Mouse (Mus musculus) CH12.LX (cell line): ENCODE results near the gene Cdh4. TPM values are rescaled to one million over a fixed set of nuclear protein-coding genes. Genes with fewer than 3 reads are reported as not detected.

Experiments
- DNase-seq: peaks from one replicate; pipeline ENCODE4 v3.0.0-alpha.2; 2013; ENCODE audit errors: extremely low read depth
- H3K27ac ChIP-seq: 2 replicates; pipeline ENCODE4 v1.5.1; 2012; ENCODE audit warnings: low read depth, mild to moderate bottlenecking, control low read depth, moderate library complexity; ENCODE audit not compliant: insufficient read depth
- H3K27me3 ChIP-seq: replicated peaks from 2 replicates; pipeline ENCODE3; 2012; ENCODE audit warnings: inconsistent platforms
- H3K36me3 ChIP-seq, 2 experiments: replicated peaks in 1 of 2; 2 replicates each; pipeline versions ENCODE3 to v1.6.1; 2012; ENCODE audit warnings: inconsistent platforms in 1 of 2, low read length in 1 of 2, mild to moderate bottlenecking in 1 of 2, mixed read lengths in 1 of 2, moderate library complexity in 1 of 2; ENCODE audit not compliant: control insufficient read depth in 1 of 2, insufficient read depth in 1 of 2
- H3K4me1 ChIP-seq, 2 experiments: 2 replicates each; pipeline ENCODE4 v1.6.1; 2012; ENCODE audit warnings: inconsistent platforms in 1 of 2, moderate library complexity in 1 of 2; ENCODE audit not compliant: insufficient read depth in 2 of 2, control insufficient read depth in 1 of 2
- H3K4me2 ChIP-seq: 2 replicates; pipeline ENCODE4 v1.6.1; 2012; ENCODE audit warnings: low read depth, mild to moderate bottlenecking, control low read depth; ENCODE audit not compliant: poor library complexity, insufficient read depth, severe bottlenecking
- H3K4me3 ChIP-seq, 3 experiments: fragments of 150-350 bp in 1 of 3; sonication (generic) in 1 of 3; replicated peaks in 1 of 3; 2 replicates each; pipeline versions ENCODE3 to v1.5.1; 2011 to 2012; ENCODE audit warnings: low read depth in 2 of 3, low read length in 2 of 3, mild to moderate bottlenecking in 2 of 3, moderate library complexity in 2 of 3, control low read depth in 1 of 3, improper control_type of control experiment in 1 of 3, inconsistent platforms in 1 of 3, mixed read lengths in 1 of 3; ENCODE audit not compliant: poor library complexity in 1 of 3
- H3K79me2 ChIP-seq: replicated peaks from 2 replicates; pipeline ENCODE4 v1.6.1; 2012; ENCODE audit warnings: mild to moderate bottlenecking, moderate library complexity; ENCODE audit not compliant: control insufficient read depth, poor library complexity, insufficient read depth, severe bottlenecking; ENCODE audit errors: extremely low read depth
- H3K9ac ChIP-seq: 2 replicates; pipeline ENCODE4 v1.6.1; 2012; ENCODE audit warnings: low read depth, mild to moderate bottlenecking, control low read depth, moderate library complexity; ENCODE audit not compliant: insufficient read depth
- H3K9me3 ChIP-seq: replicated peaks from 2 replicates; pipeline ENCODE3; 2012; ENCODE audit warnings: low read length, inconsistent platforms, mixed read lengths
- BHLHE40 ChIP-seq: IDR thresholded peaks from 2 replicates; pipeline ENCODE4 v1.6.1; 2011; ENCODE audit warnings: mild to moderate bottlenecking, low read depth, low read length, improper control_type of control experiment
- CHD2 ChIP-seq: IDR thresholded peaks from 2 replicates; pipeline ENCODE4 v1.6.1; 2011; ENCODE audit warnings: low read length, improper control_type of control experiment
- CTCF ChIP-seq, 2 experiments: IDR thresholded peaks in 1 of 2; conservative IDR thresholded peaks in 1 of 2; 2 replicates each; pipeline ENCODE4 v1.5.1; 2011 to 2012; ENCODE audit warnings: low read depth in 2 of 2, low read length in 2 of 2, improper control_type of control experiment in 1 of 2, inconsistent platforms in 1 of 2, mild to moderate bottlenecking in 1 of 2, moderate library complexity in 1 of 2
- E2F4 ChIP-seq: IDR thresholded peaks from 2 replicates; pipeline ENCODE4 v1.6.1; 2011; ENCODE audit warnings: low read depth, low read length, improper control_type of control experiment; ENCODE audit not compliant: insufficient replicate concordance
- GABPA ChIP-seq: IDR thresholded peaks from 2 replicates; pipeline ENCODE4 v1.6.1; 2012; ENCODE audit warnings: low read depth, low read length, improper control_type of control experiment, inconsistent platforms; ENCODE audit not compliant: insufficient replicate concordance
- HCFC1 ChIP-seq: IDR thresholded peaks from 2 replicates; pipeline ENCODE4 v1.6.1; 2012; ENCODE audit warnings: low read depth, mild to moderate bottlenecking, inconsistent platforms, low read length, improper control_type of control experiment
- IRF4 ChIP-seq: IDR thresholded peaks from 2 replicates; pipeline ENCODE4 v1.6.1; 2014; ENCODE audit warnings: low read depth, mild to moderate bottlenecking, inconsistent platforms, low read length, improper control_type of control experiment
- JUND ChIP-seq: conservative IDR thresholded peaks from 2 replicates; pipeline ENCODE4 v1.6.1; 2011; ENCODE audit warnings: low read depth, low read length, improper control_type of control experiment
- KAT2A ChIP-seq: IDR thresholded peaks from 2 replicates; pipeline ENCODE4 v1.6.1; 2012; ENCODE audit warnings: low read length, improper control_type of control experiment, inconsistent platforms; ENCODE audit not compliant: insufficient replicate concordance
- MAFK ChIP-seq: IDR thresholded peaks from 2 replicates; pipeline ENCODE4 v1.6.1; 2011; ENCODE audit warnings: low read length, improper control_type of control experiment; ENCODE audit not compliant: insufficient replicate concordance
- MAX ChIP-seq: IDR thresholded peaks from 2 replicates; pipeline ENCODE4 v1.6.1; 2011; ENCODE audit warnings: low read length, improper control_type of control experiment
- MAZ ChIP-seq: IDR thresholded peaks from 2 replicates; pipeline ENCODE4 v1.6.1; 2012; ENCODE audit warnings: low read depth, mild to moderate bottlenecking, inconsistent platforms, low read length, improper control_type of control experiment, moderate library complexity
- MXI1 ChIP-seq: IDR thresholded peaks from 2 replicates; pipeline ENCODE4 v1.6.1; 2011; ENCODE audit warnings: mild to moderate bottlenecking, low read depth, low read length, improper control_type of control experiment
- MYC ChIP-seq: IDR thresholded peaks from 2 replicates; pipeline ENCODE4 v1.6.1; 2011; ENCODE audit warnings: low read depth, mild to moderate bottlenecking, improper control_type of control experiment, low read length
- NELFE ChIP-seq: IDR thresholded peaks from 2 replicates; pipeline ENCODE4 v1.6.1; 2011; ENCODE audit warnings: low read depth, low read length, improper control_type of control experiment
- PAX5 ChIP-seq: IDR thresholded peaks from 2 replicates; pipeline ENCODE4 v1.6.1; 2012; ENCODE audit warnings: low read length, inconsistent platforms, mixed read lengths
- RAD21 ChIP-seq: IDR thresholded peaks from 2 replicates; pipeline ENCODE4 v1.6.1; 2011; ENCODE audit warnings: low read depth, mild to moderate bottlenecking, low read length, improper control_type of control experiment, moderate library complexity
- SMC3 ChIP-seq: IDR thresholded peaks from 2 replicates; pipeline ENCODE4 v1.6.1; 2011; ENCODE audit warnings: low read depth, low read length, improper control_type of control experiment
- TBP ChIP-seq: conservative IDR thresholded peaks from 2 replicates; pipeline ENCODE4 v1.6.1; 2011; ENCODE audit warnings: low read depth, low read length, improper control_type of control experiment
- TCF12 ChIP-seq: IDR thresholded peaks from 2 replicates; pipeline ENCODE4 v1.6.1; 2014; ENCODE audit warnings: low read depth, mild to moderate bottlenecking, inconsistent platforms, low read length, improper control_type of control experiment
- UBTF ChIP-seq: IDR thresholded peaks from 2 replicates; pipeline ENCODE4 v1.6.1; 2012; ENCODE audit warnings: low read depth, mild to moderate bottlenecking, inconsistent platforms, low read length, improper control_type of control experiment, moderate library complexity
- USF1 ChIP-seq: IDR thresholded peaks from 2 replicates; pipeline ENCODE4 v1.6.1; 2014; ENCODE audit warnings: low read depth, mild to moderate bottlenecking, inconsistent platforms, low read length, improper control_type of control experiment
- USF2 ChIP-seq: conservative IDR thresholded peaks from 2 replicates; pipeline ENCODE4 v1.6.1; 2011; ENCODE audit warnings: low read depth, low read length, improper control_type of control experiment
- ZC3H11A ChIP-seq: IDR thresholded peaks from 2 replicates; pipeline ENCODE4 v1.6.1; 2012; ENCODE audit warnings: low read depth, mild to moderate bottlenecking, inconsistent platforms, low read length, improper control_type of control experiment
- ZMIZ1 ChIP-seq: IDR thresholded peaks from 2 replicates; pipeline ENCODE4 v1.6.1; 2012; ENCODE audit warnings: low read depth, mild to moderate bottlenecking, inconsistent platforms, low read length, improper control_type of control experiment
- dilution Hi-C: fragments of 300-500 bp; cut with MboI; formaldehyde crosslinking; loops from 2 replicates; pipeline ENCODE4 v1.14.3; 2020; ENCODE audit warnings: low sequenced_read_pairs; ENCODE audit not compliant: extremely low pct_unique_long_range_greater_than_20kb, extremely low pct_ligation_motif_present
- in situ Hi-C: fragments of 300-500 bp; cut with MboI; formaldehyde crosslinking; loops from 3 replicates; pipeline ENCODE4 v1.14.3; 2019; ENCODE audit warnings: low sequenced_read_pairs, low pct_ligation_motif_present, low pct_unique_long_range_greater_than_20kb, mixed read lengths
- polyA plus RNA-seq: library from polyadenylated mRNA; unstranded; fragments of >175 nt; gene quantifications from 2 replicates; pipeline ENCODE4 v1.2.1, GENCODE M21; 2012; ENCODE audit warnings: low read depth; ENCODE audit not compliant: insufficient read length
- total RNA-seq, 2 experiments: library from RNA; depleted of rRNA; stranded (reverse); fragments of 300-350 nt in 1 of 2; fragments of >200 nt in 1 of 2; gene quantifications; 2 replicates each; pipeline ENCODE4 v1.2.3; 2012 to 2014

Cdh4 gene
- total and polyA plus RNA-seq, 3 experiments = not detected

DNA sequence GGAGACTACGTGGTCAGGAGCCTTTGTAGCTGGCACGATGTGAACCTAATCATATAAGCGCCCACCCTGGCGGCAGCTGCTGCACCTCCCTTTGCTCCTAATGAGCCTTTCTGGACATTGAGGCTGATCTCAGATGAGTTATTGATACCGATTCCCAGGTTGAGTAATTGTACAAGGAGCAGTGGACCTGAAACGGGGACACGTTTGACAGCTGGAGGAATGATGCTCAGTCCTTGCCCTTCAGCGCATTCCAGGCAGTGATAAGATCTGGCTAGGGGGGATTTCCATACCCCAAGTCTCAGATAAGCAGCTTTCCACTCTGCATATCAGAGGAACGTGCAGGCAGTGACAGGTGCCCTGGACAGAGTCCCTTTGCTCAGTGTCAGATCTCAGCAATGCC, 252.7 kb downstream of the Cdh4 start:
- Histone ChIP-seq H3K27me3 (no peaks in the 10 kb centered on the region), H3K4me1 (peaks cover 5 to 31% of the 10 kb centered on the region in 2 experiments), H3K4me2 (no peak overlapping the region), H3K27ac (no peak overlapping the region), H3K36me3 (no peaks in the 10 kb centered on the region), H3K79me2 (no peaks in the 10 kb centered on the region), H3K9ac (no peak overlapping the region), H3K4me3 (no peak overlapping the region), H3K9me3 (no peaks in the 10 kb centered on the region)
- no peak for DNase-seq
- TF ChIP-seq MAX (no peak), GABPA (no peak), HCFC1 (no peak), USF2 (no peak), BHLHE40 (no peak), PAX5 (no peak), MAZ (no peak), NELFE (no peak), TBP (no peak), ZC3H11A (no peak), IRF4 (no peak)
- dilution Hi-C loops (no loop called here), in situ Hi-C loops (no loop called here)

GRCm38 (mm10) chr2:179697601-179698000, 255.4 kb downstream of the Cdh4 start:
- H3K79me2 ChIP-seq = no peaks in the 10 kb centered on the region
- no peak for TF ChIP-seq IRF4
- TF ChIP-seq TCF12 = no peak
- TF ChIP-seq MAZ = no peak
- no peak for TF ChIP-seq TBP
- TF ChIP-seq, all 38 proteins: peak for 0
- Histone ChIP-seq H3K27me3 (no peaks in the 10 kb centered on the region), H3K27ac (no peak overlapping the region), H3K4me1 (peaks cover 5 to 25% of the 10 kb centered on the region in 2 experiments), H3K9me3 (no peaks in the 10 kb centered on the region), H3K36me3 (peaks cover 0 to 2% of the 10 kb centered on the region in 2 experiments), H3K4me3 (no peak overlapping the region), H3K4me2 (no peak overlapping the region), H3K9ac (no peak overlapping the region)
- in situ Hi-C loops = no loop called here
- no peak for DNase-seq
- dilution Hi-C loops = no loop called here

DNA sequence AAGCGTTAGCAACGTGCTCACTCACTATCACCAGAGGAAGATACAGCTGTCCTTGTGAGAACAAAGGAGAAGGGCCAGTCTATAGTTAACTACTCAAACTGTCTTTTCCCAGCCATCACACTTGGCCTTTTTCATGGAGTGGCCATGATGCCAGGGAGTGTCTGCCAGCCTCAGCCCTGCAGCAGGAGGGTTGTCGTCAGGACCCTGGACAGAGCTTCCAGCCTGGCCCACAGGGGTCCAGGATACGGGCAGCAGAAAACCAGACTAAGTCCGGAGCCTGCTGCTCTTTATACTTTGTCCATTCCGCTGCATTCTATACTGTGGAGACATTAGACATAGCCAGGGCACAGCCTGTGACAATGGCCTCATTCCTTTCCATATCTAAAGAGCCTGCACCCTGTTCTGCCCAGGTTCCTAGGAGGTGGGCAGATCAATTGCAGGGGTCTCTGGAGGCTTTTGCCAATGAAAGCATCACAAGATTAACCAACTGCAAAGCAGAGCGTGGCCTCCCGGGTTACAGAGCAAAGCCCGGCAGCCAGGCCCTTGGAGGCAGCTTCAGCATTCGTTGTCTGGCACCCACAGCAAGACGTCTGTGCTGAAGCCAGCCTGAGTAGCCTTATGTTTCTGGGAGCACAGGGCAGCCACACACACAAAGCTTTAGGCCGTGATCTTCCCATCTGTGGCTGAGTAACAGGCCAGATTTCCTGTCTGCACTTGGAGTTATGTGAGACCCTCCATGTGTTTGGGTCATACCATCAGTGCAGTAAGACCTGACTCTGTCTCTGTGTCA, 256.2 kb downstream of the Cdh4 start:
- dilution Hi-C loops = no loop called here
- no peak overlapping the region for H3K4me2 ChIP-seq
- in situ Hi-C loops = no loop called here
- TF ChIP-seq CHD2 (no peak), TCF12 (no peak), USF1 (no peak), E2F4 (no peak), JUND (no peak), ZMIZ1 (no peak), SMC3 (no peak), RAD21 (no peak), NELFE (no peak), KAT2A (no peak), CTCF (conservative IDR thresholded peaks at IDR 0.05 in 1 of 2, IDR thresholded peaks at IDR 0.05 in 1 of 2; ENCODE audit: low read depth in 2 of 2, low read length in 2 of 2) (no peak), MYC (no peak), PAX5 (no peak), UBTF (no peak), MAFK (no peak), MXI1 (no peak)

More for the DNA sequence above, 256.2 kb downstream of the Cdh4 start:
- Histone ChIP-seq H3K27ac (no peak overlapping the region), H3K36me3 (peaks cover 0 to 2% of the 10 kb centered on the region in 2 experiments), H3K4me1 (peaks cover 5 to 17% of the 10 kb centered on the region in 2 experiments), H3K79me2 (no peaks in the 10 kb centered on the region), H3K4me3 (no peak overlapping the region), H3K9ac (no peak overlapping the region), H3K9me3 (no peaks in the 10 kb centered on the region), H3K27me3 (no peaks in the 10 kb centered on the region)
- no peak for DNase-seq
